Mouse (Mus musculus) frontal cortex, postnatal 14 days (tissue): ENCODE data around the gene Gpn3.
"Not testable (repeated sequence)": the region's sequence is repeated elsewhere in the genome, so short reads cannot be mapped to it uniquely, and the experiment has no call there.

Experiments
- DNase-seq, 2 experiments: peaks; one replicate each; pipeline ENCODE4 v3.0.0; 2022; ENCODE audit warnings: low spot score in 2 of 2

The Gpn3 gene

GRCm38 (mm10) chr5:122390671-122391070, 19.0 kb downstream of the Gpn3 start:
- no peak for DNase-seq

DNA sequence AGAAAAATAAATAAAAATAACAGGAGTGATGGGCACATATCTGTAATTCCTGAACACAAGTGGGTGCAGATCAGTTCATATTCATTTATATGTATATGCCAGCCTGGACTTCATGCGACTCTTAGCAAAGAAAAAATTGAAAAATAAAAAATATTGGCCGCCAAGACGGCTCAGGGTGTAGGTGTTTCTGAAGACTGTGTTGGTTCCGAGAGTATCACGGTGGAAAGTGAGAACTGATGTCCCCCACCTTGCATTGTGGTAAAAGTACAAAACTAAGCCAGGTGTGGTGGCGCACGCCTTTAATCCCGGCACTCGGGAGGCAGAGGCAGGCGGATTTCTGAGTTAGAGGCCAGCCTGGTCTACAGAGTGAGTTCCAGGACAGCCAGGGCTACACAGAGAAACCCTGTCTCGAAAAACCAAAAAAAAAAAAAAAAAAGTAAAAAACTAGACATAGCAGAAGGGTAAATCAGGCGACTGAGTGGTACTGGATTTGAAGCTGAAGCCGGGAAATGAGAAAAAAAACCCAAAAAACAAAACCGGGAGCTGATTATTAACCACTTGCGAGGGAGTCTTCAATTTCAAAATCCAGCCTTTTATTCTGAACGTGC, 19.6 kb downstream of the Gpn3 start:
- no peak for DNase-seq

DNA sequence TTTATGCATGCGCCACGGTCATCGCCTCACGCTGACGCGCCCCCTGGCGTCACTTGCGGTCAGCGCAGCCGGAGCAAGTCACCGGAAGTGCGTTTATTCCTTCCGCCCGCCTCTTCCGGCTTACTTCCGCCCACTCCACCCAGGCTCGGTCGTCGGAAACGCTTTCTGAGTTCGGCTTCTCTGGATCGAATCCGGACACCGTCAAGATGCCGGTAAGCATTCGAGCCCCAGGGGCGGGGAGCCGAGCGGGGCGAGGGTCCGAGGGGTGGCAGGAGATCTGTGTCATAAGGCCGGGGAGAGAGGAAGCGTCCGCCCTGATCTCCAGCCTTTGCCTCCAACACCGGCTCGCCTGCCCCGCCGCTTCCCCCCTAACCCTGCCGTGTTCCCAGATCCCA, 20.1 kb downstream of the Gpn3 start, which contains the start of gene Arpc3:
TSS of gene Arpc3 (plus strand) at position 93 of the 395 bp plus-strand sequence.
- peak; percentile 78 to 92 for DNase-seq

DNA sequence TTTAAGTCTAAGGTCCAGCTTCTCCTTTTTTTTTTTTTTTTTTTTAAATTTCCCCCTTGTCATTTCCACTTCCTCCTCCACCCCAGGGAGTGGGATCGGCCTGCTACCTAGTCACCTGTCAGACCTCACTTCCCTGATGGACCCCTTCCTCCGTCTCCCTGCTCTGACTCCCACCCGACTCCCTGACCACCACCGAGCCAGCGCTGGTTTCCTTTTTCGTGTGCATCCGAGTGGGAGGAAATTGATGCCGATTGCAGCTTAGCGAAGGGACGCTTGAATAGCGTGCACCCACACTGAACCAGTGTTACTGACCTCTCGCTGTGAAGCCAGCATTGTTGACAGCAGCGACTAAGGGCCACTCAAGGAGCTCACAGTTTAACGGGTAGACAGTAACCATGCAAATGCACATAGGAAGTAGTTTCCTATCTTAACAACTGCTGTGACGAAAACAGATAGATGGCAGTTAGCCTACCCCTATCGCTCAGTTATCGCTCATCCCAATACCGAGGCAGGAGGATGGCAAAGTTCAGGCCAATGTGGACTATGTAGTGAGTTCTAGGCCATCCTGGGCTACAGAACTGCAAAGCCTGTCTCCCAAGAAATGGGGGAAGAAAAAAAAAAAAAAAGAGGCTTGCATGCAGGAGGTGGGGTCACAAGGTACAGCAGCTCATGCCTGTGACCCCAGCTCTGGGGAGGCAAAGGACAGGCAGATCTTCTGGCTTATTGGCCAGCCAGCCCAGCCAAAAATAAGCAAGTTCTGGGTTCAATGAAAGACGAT, 20.7 kb downstream of the Gpn3 start:
- no peak for DNase-seq

DNA sequence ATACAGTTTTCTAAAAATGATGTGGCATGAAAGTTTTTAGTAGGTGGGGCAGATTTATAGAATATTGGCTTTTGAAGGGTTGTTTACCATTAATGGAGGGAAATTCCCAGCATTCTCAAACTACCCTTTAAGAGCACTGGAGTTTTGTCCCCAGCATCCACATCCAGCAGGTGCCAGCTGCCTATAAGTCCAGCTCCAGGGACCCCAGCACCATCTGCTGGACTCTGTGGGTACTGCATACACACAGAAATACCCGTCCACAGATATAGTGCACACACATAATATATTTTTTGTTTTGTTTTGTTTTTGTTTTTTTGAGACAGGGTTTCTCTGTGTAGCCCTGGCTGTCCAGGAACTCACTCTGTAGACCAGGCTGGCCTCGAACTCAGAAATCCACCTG, 22.2 kb downstream of the Gpn3 start:
- peak in 1 of 2 experiments; percentile 75 for DNase-seq

DNA sequence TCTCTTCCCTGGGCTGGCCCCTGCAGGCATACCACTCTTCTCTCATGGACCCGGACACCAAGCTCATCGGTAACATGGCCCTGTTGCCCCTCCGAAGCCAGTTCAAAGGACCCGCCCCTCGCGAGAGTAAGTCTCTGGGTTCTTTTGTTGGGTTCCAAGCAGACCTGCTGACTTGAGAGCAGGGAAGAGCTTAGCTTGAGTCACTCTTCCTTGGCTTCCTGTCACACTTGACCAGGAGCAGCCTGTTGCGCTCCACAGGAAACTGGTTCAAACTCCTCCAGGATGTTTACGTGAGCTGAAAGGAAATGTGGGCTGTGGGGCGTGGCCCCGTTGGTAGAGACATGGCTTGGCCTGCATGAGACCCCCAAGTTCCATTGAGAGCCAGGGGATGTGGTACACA, 25.1 kb downstream of the Gpn3 start:
- DNase-seq: no peak

- DNase-seq: no peak
These were observed 25.8 kb downstream of the Gpn3 start for GRCm38 (mm10) chr5:122397495-122397894.

DNA sequence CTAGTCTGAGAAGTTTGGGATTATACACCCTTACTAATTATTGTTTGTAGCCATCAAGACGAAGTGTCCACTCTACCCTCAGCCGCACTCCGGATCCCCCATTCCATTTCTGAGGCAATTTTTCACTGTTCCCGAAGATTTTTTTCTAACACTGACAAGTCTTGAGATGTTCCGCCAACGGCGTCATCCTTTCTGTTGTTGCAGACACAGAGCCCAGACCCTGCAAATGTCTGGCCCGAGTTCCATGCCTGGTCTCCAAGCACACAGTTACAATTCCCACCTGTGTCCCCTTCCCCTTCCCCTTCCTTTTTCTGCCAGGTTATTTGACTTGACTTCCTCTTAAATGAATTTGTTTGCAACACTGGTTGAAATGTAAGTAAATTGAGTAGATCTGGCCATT, 28.2 kb downstream of the Gpn3 start:
- no peak for DNase-seq

DNA sequence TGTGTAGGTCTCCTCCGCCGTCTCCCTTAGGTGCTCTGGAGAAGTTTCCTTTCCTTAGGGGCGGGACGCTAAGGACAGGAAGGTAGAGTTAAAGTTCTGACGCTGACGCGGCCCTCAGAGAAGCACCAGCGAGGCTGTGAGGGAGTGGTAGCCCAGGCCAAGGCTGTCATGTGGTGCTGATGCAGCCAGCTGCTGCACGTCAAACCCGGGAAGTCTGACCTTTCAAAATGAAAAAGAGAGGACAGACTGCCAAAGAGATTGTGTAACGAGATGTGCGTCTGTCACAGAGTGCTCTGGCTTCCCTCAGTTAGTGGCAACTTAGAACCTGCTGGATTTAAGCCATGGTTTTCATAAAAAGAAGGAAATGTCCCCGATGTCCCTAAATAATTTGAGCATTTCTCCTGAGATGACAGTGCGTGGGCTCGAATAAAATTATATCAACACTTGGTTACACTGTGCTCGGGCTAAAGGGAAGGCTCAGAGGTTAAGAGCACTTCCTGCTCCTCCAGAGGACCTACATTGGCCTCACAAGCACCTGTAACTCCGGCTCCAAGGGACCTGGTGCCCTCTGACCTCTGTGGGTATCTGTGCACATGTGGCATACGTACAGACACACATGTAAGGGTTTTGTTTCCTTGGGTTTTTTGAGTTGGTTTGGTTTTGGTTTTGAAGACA, 29.1 kb downstream of the Gpn3 start:
- DNase-seq: no peak

DNA sequence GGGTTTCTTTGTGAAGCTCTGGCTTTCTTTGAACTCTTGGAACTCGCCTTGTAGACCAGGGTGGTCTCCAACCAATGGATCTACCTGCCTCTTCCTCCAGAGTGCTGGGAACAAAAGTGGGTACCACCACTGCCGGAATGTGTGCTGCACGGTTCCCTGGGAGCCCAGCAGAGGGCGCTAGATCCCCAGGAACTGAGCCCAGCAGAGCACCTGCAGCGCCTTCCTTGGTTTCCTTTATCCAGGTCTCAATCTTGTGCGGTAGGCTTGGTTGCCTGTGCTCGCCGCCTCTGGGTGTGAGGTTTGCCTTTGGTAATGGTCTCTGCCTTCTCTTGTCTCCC, 29.6 kb downstream of the Gpn3 start:
- DNase-seq: peak in 1 of 2 experiments; percentile 67

DNA sequence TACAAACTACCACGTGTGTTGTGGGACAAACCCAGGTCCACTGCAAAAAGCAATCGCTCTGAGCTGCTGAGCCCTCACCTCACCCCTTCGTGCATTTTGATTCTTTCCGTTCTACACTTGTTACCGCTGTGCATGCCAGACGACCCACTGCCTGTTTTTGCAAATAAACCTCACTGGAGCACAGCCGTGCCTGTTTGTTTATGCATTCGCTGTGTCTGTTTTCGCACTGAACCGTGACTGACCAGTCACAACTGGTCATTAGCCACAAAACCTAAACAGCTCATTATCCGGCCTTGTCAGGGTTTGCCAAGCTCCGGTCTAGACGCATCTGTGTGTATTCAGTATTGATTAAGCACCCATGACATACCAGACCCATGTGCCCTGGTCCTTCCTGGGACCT, 30.5 kb downstream of the Gpn3 start:
- DNase-seq: no peak

DNA sequence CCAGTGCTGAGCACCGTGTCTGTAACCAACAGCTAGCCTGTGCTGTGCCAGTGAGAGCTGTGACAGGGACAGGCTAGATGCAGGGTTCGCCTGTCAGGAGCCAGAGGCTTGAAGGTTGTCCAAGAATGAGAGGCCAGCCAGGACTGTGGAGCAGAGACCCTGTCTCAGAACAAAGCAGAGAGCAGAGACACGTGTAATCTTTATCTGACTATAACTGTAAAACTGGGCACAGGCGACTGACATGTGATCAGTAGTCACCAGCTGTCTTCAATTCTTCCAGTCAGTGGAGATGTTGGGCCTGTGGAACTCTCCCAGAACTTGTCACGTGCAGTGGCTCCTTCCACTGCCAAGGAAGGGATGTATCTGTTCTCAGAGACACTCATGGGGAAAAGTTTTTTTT, 31.1 kb downstream of the Gpn3 start:
- DNase-seq: peak in 1 of 2 experiments; percentile 49

- DNase-seq: no peak
These were observed 31.7 kb downstream of the Gpn3 start for GRCm38 (mm10) chr5:122403362-122403761.

- no peak for DNase-seq
These were observed 33.9 kb downstream of the Gpn3 start for GRCm38 (mm10) chr5:122405537-122405936.

- DNase-seq: no peak
These were observed 38.3 kb downstream of the Gpn3 start for GRCm38 (mm10) chr5:122409692-122410645.

DNA sequence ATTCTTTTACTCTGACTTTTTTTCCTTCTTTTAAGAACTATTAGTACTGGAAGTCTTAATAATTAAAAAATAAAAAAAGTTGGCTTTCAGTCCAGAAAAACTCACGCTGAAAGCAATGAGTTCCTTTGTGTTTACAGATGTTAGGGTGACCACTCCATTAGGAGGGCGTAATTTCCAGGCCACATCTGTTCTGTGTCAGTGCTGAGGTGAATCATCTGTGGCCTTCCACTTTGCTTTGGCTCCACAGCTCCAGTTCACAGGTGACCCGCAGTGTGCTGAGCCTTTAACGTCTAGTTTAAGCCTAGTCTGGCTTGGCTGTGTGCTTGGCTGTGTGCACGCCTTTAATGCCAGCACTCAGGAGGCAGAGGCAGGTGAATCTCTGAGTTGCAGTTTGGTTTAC, 40.2 kb downstream of the Gpn3 start:
- no peak for DNase-seq

DNA sequence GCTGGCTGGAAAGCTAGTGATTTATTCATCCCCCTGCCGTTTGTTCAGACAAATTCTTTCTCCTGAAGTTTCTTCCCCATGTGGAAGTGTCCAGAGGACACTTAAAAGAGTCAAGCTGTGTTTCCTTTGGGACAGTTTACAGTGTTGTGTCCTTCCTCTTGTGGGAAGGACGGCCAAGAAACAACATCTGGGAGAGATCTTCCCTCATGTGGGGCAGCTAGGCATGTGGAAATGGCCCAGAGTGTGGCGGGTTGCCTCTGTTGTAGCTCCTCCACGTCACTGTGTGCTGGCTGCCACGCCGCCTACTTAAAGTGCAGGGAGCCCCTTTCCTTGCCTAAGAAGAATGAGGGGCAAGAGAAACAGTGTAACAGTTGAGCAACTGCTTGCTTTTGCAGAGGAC, 41.1 kb downstream of the Gpn3 start:
- DNase-seq: no peak

DNA sequence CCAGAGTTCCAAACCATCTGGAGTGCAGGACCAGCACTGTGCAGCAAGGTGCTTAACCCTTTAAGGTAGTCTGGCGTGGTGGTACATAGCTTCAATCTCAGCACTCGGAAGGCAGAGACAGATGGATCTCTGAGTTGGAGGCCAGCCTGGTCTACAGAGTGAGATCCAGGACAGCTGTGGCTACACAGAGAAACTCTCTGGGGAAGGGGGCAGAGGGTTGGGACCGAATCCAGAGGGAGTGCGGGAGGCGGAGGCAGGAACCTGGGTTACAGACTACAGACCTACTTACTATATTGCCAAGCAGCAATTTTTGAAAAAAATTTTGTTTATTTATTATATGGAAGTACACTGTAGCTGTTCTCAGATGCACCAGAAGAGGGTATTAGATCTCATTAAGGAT, 42.7 kb downstream of the Gpn3 start:
- no peak for DNase-seq

DNA sequence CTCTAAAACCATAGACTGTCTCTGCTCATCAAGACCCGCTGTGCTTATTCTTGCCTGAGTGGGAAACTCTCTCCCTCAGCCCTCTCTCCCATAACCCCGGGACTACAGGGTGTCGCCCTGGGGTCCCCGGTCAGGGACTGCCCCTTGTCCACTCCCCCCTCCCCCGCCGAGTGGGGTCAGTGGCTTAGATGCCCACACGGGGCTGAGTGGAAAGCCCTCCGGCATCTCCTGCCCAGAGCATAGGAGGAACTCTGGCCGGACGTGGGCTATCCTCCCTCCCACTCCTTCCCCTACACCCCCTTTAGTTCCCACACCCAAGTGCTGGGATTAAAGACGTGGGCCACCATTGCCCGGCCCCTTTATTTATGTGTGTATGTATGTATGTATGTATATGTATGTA, 43.8 kb downstream of the Gpn3 start:
- no peak for DNase-seq

GRCm38 (mm10) chr5:122420676-122421075, 49.0 kb downstream of the Gpn3 start:
- DNase-seq: not testable (repeated sequence)

- DNase-seq: no peak
These were observed 49.8 kb downstream of the Gpn3 start, which contains the start of gene Anapc7 for GRCm38 (mm10) chr5:122421271-122422068. Anapc7 (plus strand) TSS chr5:122421693.
